Mouse (Mus musculus) stomach, postnatal 0 days (tissue): ENCODE measurements around the gene Lmnb2. TPM values are rescaled to one million over a fixed set of nuclear protein-coding genes. Genes with fewer than 3 reads are reported as not detected.

Experiments used
- ATAC-seq: fragments of 200-750 bp; cut with Nextera tagmentation; 2 replicates; pipeline ENCODE4 v1.8.0; 2017; ENCODE audit not compliant: low FRiP score, low TSS enrichment
- DNase-seq: peaks from one replicate; pipeline ENCODE4 v3.0.0-alpha.2; 2016; ENCODE audit warnings: low spot score
- H3K27ac ChIP-seq: fragments of 300-500 bp; sonication (generic); replicated peaks from 2 replicates; pipeline ENCODE4 v1.5.1; 2014; ENCODE audit warnings: mild to moderate bottlenecking, control low read depth
- H3K27me3 ChIP-seq: fragments of 300-500 bp; sonication (generic); 2 replicates; pipeline ENCODE4 v1.6.1; 2014; ENCODE audit warnings: low read length; ENCODE audit not compliant: control insufficient read depth, insufficient read depth
- H3K36me3 ChIP-seq: fragments of 300-500 bp; sonication (generic); 2 replicates; pipeline ENCODE4 v1.6.1; 2014; ENCODE audit warnings: low read length, mixed read lengths; ENCODE audit not compliant: control insufficient read depth, insufficient read depth
- H3K4me1 ChIP-seq: fragments of 300-500 bp; sonication (generic); replicated peaks from 2 replicates; pipeline ENCODE4 v1.6.1; 2014; ENCODE audit warnings: antibody characterized with exemption; ENCODE audit not compliant: control insufficient read depth, insufficient read depth
- H3K4me2 ChIP-seq: fragments of 300-500 bp; sonication (generic); replicated peaks from 2 replicates; pipeline ENCODE4 v1.6.1; 2014; ENCODE audit warnings: low read depth, mild to moderate bottlenecking, control low read depth, moderate library complexity
- H3K4me3 ChIP-seq: fragments of 300-500 bp; sonication (generic); 2 replicates; pipeline ENCODE4 v1.5.1; 2014; ENCODE audit warnings: low read depth, low read length, control low read depth
- H3K9ac ChIP-seq: fragments of 300-500 bp; sonication (generic); 2 replicates; pipeline ENCODE4 v1.6.1; 2014; ENCODE audit warnings: mild to moderate bottlenecking, low read length, control low read depth, mixed read lengths
- H3K9me3 ChIP-seq: fragments of 300-500 bp; sonication (generic); 2 replicates; pipeline ENCODE4 v1.6.1; 2016; ENCODE audit warnings: low read length; ENCODE audit not compliant: control insufficient read depth
- CTCF ChIP-seq: IDR thresholded peaks from 2 replicates; pipeline ENCODE4 v1.5.1; 2016; ENCODE audit warnings: antibody characterized with exemption, low read depth, mild to moderate bottlenecking, moderate library complexity
- EP300 ChIP-seq: optimal IDR thresholded peaks from 2 replicates; pipeline ENCODE3; 2016; ENCODE audit warnings: antibody characterized with exemption
- WGBS: fragments of 180-500 bp; shearing (Covaris S2); extraction: QIAGEN DNeasy Blood & Tissue Kit; methylation state at CpG from one replicate; pipeline ENCODE4 v1.1.7; 2014; 5-methylcytosine and 5-hydroxymethylcytosine counted together
- polyA plus RNA-seq: library from polyadenylated mRNA; unstranded; fragments of >200 nt; fragmentation: Nextera tagmentation; extraction: Ambion mirVana; gene quantifications from 2 replicates; pipeline ENCODE4 v1.2.1, GENCODE M21; 2015

Lmnb2 gene
- polyA plus RNA-seq, 1 experiment from 2014 or later, result 12.4 TPM

GRCm38 (mm10) chr10:80902273-80902940 lies 15.6 kb downstream of the Lmnb2 start:
- 87% methylated on average over 9 of the region's 9 CpGs for WGBS
- TF ChIP-seq EP300 (no peak), CTCF (no peak)
- H3K4me1 ChIP-seq, result peaks cover 3% of the 10 kb centered on the region
- H3K36me3 ChIP-seq, result peaks cover 24% of the 10 kb centered on the region
- no peak for ATAC-seq
- H3K4me2 ChIP-seq, result no peak overlapping the region
- H3K9ac ChIP-seq, result no peak overlapping the region
- H3K9me3 ChIP-seq, result no peaks in the 10 kb centered on the region
- DNase-seq, result no peak
- H3K27me3 ChIP-seq, result no peaks in the 10 kb centered on the region
- H3K27ac ChIP-seq, result no peak overlapping the region
- no peak overlapping the region for H3K4me3 ChIP-seq

- Histone ChIP-seq H3K4me1 (peaks cover 3% of the 10 kb centered on the region), H3K36me3 (peaks cover 24% of the 10 kb centered on the region), H3K4me2 (peak overlapping the region; percentile 34; the same call in 1 of the 2 replicates), H3K4me3 (no peak overlapping the region), H3K27me3 (no peaks in the 10 kb centered on the region), H3K27ac (peak overlapping the region; percentile 56), H3K9me3 (no peaks in the 10 kb centered on the region), H3K9ac (peak overlapping the region; percentile 45; the same call in 1 of the 2 replicates)
- no peak for ATAC-seq
- TF ChIP-seq EP300 (no peak), CTCF (no peak)
- no peak for DNase-seq
- WGBS, result 85% methylated on average over 19 of the region's 19 CpGs
These were observed 16.4 kb downstream of the Lmnb2 start for GRCm38 (mm10) chr10:80901409-80902272.

- peak; percentile 70 for TF ChIP-seq EP300
- TF ChIP-seq CTCF, result no peak
- Histone ChIP-seq H3K27ac (peak within 1 kb of the TSS; percentile 63), H3K4me1 (peaks cover 3% of the 10 kb centered on the region), H3K4me2 (peak within 1 kb of the TSS; percentile 83), H3K27me3 (no peaks in the 10 kb centered on the region), H3K9me3 (no peaks in the 10 kb centered on the region), H3K9ac (peak within 1 kb of the TSS; percentile 79), H3K4me3 (peak within 1 kb of the TSS; percentile 95), H3K36me3 (peaks cover 17% of the 10 kb centered on the region)
- ATAC-seq, result peak; percentile 96
- peak; percentile 98 for DNase-seq
- under 1% methylated on average over 72 of the region's 72 CpGs for WGBS
These were observed 17.5 kb downstream of the Lmnb2 start, which contains the start of gene Timm13 for GRCm38 (mm10) chr10:80900318-80901247. Timm13 (minus strand) TSS chr10:80900969.

- H3K36me3 ChIP-seq, result peaks cover 14% of the 10 kb centered on the region
- no peak for ATAC-seq
- H3K27ac ChIP-seq, result 0 out of 2 replicates have a peak overlapping the region, but pooled peaks have one; percentile 24
- no peaks in the 10 kb centered on the region for H3K27me3 ChIP-seq
- H3K9me3 ChIP-seq, result no peaks in the 10 kb centered on the region
- peaks cover 3% of the 10 kb centered on the region for H3K4me1 ChIP-seq
- peak overlapping the region; percentile 95 for H3K4me3 ChIP-seq
- H3K4me2 ChIP-seq, result peak overlapping the region; percentile 83
- WGBS, result 13% methylated on average over 25 of the region's 25 CpGs
- peak overlapping the region; percentile 79 for H3K9ac ChIP-seq
- no peak for TF ChIP-seq CTCF
- TF ChIP-seq EP300, result no peak
- no peak for DNase-seq
These were observed 18.3 kb downstream of the Lmnb2 start for GRCm38 (mm10) chr10:80899591-80900317.

GRCm38 (mm10) chr10:80899074-80899473 lies 19.0 kb downstream of the Lmnb2 start:
- Histone ChIP-seq H3K27ac (no peak overlapping the region), H3K36me3 (peaks cover 8% of the 10 kb centered on the region; the same call in 1 of the 2 replicates), H3K9me3 (no peaks in the 10 kb centered on the region), H3K9ac (no peak overlapping the region), H3K4me3 (no peak overlapping the region), H3K4me2 (no peak overlapping the region), H3K27me3 (no peaks in the 10 kb centered on the region), H3K4me1 (peaks cover 3% of the 10 kb centered on the region)
- DNase-seq, result no peak
- TF ChIP-seq EP300 (no peak), CTCF (no peak)
- WGBS, result 84% methylated on average over 8 of the region's 8 CpGs
- ATAC-seq, result no peak
